Mouse (Mus musculus): ENCODE measurements around the gene Fam117a. TPM values are rescaled to one million over a fixed set of nuclear protein-coding genes. Genes with fewer than 3 reads are reported as not detected.

The Fam117a gene
- 18.2 and 21.7 TPM in 2 replicates for polyA plus RNA-seq (2012; rRNA removed)

GRCm38 (mm10) chr11:95336568-95337128 is at the start of gene Fam117a:
Gene Fam117a, plus strand, starts transcription at chr11:95337018.

GRCm38 (mm10) chr11:95310007-95310647 is 26.7 kb upstream of the Fam117a start, which contains the start of gene Kat7:
Gene Kat7, minus strand, starts transcription at chr11:95310246.

DNA sequence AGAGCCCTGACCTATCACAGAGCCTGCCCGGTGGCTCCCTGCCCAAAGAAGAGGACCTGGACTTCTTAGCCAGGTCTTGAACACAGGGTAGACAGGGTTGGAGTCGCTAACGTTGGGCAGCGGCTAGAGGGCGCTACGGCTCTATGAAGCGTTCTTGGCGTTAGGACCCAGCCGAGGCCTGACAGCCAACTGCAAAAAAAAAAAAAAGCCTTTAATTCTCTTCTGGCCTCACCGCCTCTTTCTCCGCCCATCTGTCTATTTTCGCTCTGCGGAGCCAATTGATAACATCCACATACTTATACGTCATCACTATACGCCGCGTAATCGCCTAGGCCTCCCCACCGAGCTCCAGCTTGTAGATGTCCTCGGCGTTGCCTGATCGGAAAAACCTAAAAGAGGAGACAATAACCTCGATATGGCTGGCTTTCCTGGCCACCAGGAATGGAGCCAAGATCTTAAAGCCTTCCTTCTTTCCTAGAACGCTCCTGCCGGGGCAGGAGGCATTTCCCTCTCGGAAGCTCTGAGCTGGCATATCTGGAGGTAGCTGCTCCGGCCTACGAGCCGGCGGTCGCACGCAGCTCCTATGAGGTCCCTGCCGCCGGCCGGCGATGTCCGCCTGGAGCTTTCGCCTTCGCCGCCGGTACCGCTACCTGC is 47.6 kb downstream of the Fam117a start, which contains the start of gene Slc35b1:
TSS of gene Slc35b1 (plus strand) at position 374 of the 654 bp plus-strand sequence.

DNA sequence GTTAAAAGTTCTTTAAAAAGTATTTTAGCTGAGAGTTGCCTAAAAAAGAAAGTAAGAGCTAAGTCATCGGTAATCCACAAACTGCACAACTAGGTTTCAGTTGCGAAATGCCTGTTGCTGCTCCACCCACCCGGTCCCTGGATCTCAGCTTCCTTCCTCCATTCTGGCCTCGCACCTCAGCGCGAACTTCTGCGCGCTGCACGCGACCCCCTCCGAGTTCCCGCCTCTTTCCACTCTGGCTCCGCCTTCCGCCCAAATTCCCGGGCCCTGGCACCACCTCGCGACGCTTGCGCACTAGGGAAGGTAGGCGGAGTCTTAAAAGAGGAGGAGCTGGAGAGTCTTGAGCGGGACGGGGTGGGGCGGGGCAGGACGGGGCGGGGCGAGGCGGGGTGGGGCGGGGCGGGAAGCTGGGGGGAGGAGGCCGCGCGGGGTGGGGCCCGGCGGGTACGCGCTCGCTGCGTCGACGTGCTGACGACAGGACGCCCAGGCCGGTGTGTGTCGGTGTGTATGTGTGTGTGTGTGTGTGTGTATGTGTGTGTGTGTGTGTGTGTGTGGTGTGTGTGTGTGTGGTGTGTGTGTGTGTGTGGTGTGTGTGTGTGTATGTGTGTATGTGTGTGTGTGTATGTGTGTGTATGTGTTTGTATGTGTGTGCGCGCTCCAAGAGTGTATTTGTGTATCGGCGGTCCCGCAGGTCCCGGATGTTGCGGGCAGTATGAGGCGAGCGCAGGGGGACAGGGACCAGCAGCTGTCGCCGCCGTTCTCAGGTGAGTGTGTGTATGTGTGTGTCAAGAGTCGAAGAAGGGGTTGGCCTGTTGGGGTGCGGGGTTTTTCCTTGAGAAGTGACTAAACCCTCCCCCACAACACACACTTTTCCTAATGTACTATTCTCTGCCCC is 77.1 kb downstream of the Fam117a start, which contains the start of gene Spop:
TSS of gene Spop (plus strand) at position 440 of the 895 bp plus-strand sequence.

Other genes with a start within 250 kb of the Fam117a start
- gene Dlx3, start 216.9 kb upstream of the Fam117a start, polyA plus RNA-seq (2012; rRNA removed) = 3.0 and 7.3 TPM in 2 replicates
- gene Dlx4, start 190.8 kb upstream of the Fam117a start, polyA plus RNA-seq (2012; rRNA removed) = 0.26 and 0.61 TPM in 2 replicates
- gene Tac4, start 75.5 kb upstream of the Fam117a start, polyA plus RNA-seq (2012; rRNA removed) = 0.32 and 0.34 TPM in 2 replicates
- gene Kat7, start 26.8 kb upstream of the Fam117a start, polyA plus RNA-seq (2012; rRNA removed) = 10.7 and 11.6 TPM in 2 replicates
- gene Slc35b1, start 47.7 kb downstream of the Fam117a start, polyA plus RNA-seq (2012; rRNA removed) = 43.9 and 48.3 TPM in 2 replicates
- 16.3 and 17.3 TPM in 2 replicates for gene Spop, start 77.1 kb downstream of the Fam117a start, polyA plus RNA-seq (2012; rRNA removed)
- gene Nxph3, start 177.6 kb downstream of the Fam117a start, polyA plus RNA-seq (2012; rRNA removed) = 1.6 and 2.4 TPM in 2 replicates